Mouse (Mus musculus): ENCODE data around the gene Dscaml1. TPM values are rescaled to one million over a fixed set of nuclear protein-coding genes. Genes with fewer than 3 reads are reported as not detected.

Gene Dscaml1
- polyA plus RNA-seq, 1 experiment from 2014 or later: 0.23 TPM

- Histone ChIP-seq H3K9ac (no peak overlapping the region), H3K4me3 (no peak overlapping the region), H3K9me3 (no peaks in the 10 kb centered on the region), H3K36me3 (no peaks in the 10 kb centered on the region), H3K4me2 (no peak overlapping the region), H3K4me1 (0 out of 2 replicates have a peak, but pooled peaks cover 2% of the 10 kb centered on the region), H3K27ac (no peak overlapping the region), H3K27me3 (no peaks in the 10 kb centered on the region)
- no peak for ATAC-seq (ENCODE audit: insufficient number of reproducible peaks, low FRiP score, low TSS enrichment, low read depth)
- WGBS: 47% methylated on average over 8 of the region's 8 CpGs
Observed at GRCm38 (mm10) chr9:45524505-45524904, 98.1 kb downstream of the Dscaml1 start.

- H3K4me3 ChIP-seq: no peak overlapping the region
- no peaks in the 10 kb centered on the region for H3K4me1 ChIP-seq
- ATAC-seq (ENCODE audit: insufficient number of reproducible peaks, low FRiP score, low TSS enrichment, low read depth): no peak
- H3K36me3 ChIP-seq: no peaks in the 10 kb centered on the region
- H3K27ac ChIP-seq: no peak overlapping the region
- 0 out of 2 replicates have a peak, but pooled peaks cover 3% of the 10 kb centered on the region for H3K27me3 ChIP-seq
- H3K9me3 ChIP-seq: no peaks in the 10 kb centered on the region
- 78% methylated on average over 2 of the region's 2 CpGs for WGBS
- H3K4me2 ChIP-seq: no peak overlapping the region
- H3K9ac ChIP-seq: no peak overlapping the region
Observed at GRCm38 (mm10) chr9:45533253-45533652, 106.8 kb downstream of the Dscaml1 start.

GRCm38 (mm10) chr9:45534472-45534988 is 108.1 kb downstream of the Dscaml1 start:
- no peak overlapping the region for H3K9ac ChIP-seq
- H3K4me3 ChIP-seq: no peak overlapping the region
- 0 out of 2 replicates have a peak, but pooled peaks cover 3% of the 10 kb centered on the region for H3K27me3 ChIP-seq
- 70% methylated on average over 8 of the region's 8 CpGs for WGBS
- no peak overlapping the region for H3K27ac ChIP-seq
- no peaks in the 10 kb centered on the region for H3K36me3 ChIP-seq
- H3K4me1 ChIP-seq: no peaks in the 10 kb centered on the region
- ATAC-seq (ENCODE audit: insufficient number of reproducible peaks, low FRiP score, low TSS enrichment, low read depth): no peak
- no peak overlapping the region for H3K4me2 ChIP-seq
- no peaks in the 10 kb centered on the region for H3K9me3 ChIP-seq

GRCm38 (mm10) chr9:45537649-45538048 is 111.2 kb downstream of the Dscaml1 start:
- H3K36me3 ChIP-seq: no peaks in the 10 kb centered on the region
- no peaks in the 10 kb centered on the region for H3K9me3 ChIP-seq
- H3K9ac ChIP-seq: no peak overlapping the region
- H3K4me2 ChIP-seq: no peak overlapping the region
- H3K4me3 ChIP-seq: no peak overlapping the region
- 0 out of 2 replicates have a peak, but pooled peaks cover 2% of the 10 kb centered on the region for H3K4me1 ChIP-seq
- H3K27ac ChIP-seq: no peak overlapping the region
- H3K27me3 ChIP-seq: 0 out of 2 replicates have a peak, but pooled peaks cover 3% of the 10 kb centered on the region
- ATAC-seq (ENCODE audit: insufficient number of reproducible peaks, low FRiP score, low TSS enrichment, low read depth): no peak
- WGBS: 70% methylated on average over 7 of the region's 7 CpGs

- H3K4me1 ChIP-seq: 0 out of 2 replicates have a peak, but pooled peaks cover 2% of the 10 kb centered on the region
- H3K9me3 ChIP-seq: no peaks in the 10 kb centered on the region
- no peak overlapping the region for H3K4me3 ChIP-seq
- H3K4me2 ChIP-seq: no peak overlapping the region
- no peak overlapping the region for H3K27ac ChIP-seq
- no peak overlapping the region for H3K9ac ChIP-seq
- ATAC-seq (ENCODE audit: insufficient number of reproducible peaks, low FRiP score, low TSS enrichment, low read depth): no peak
- H3K36me3 ChIP-seq: no peaks in the 10 kb centered on the region
- WGBS: 83% methylated on average over 14 of the region's 14 CpGs
- H3K27me3 ChIP-seq: 0 out of 2 replicates have a peak, but pooled peaks cover 3% of the 10 kb centered on the region
Observed at GRCm38 (mm10) chr9:45539265-45540044, 113.0 kb downstream of the Dscaml1 start.

- no peak for ATAC-seq (ENCODE audit: insufficient number of reproducible peaks, low FRiP score, low TSS enrichment, low read depth)
- WGBS: 46% methylated on average over 13 of the region's 13 CpGs
Observed at GRCm38 (mm10) chr9:45546024-45546638, 119.7 kb downstream of the Dscaml1 start.

GRCm38 (mm10) chr9:45546902-45547578 is 120.6 kb downstream of the Dscaml1 start:
- no peak for ATAC-seq (ENCODE audit: insufficient number of reproducible peaks, low FRiP score, low TSS enrichment, low read depth)
- H3K36me3 ChIP-seq: no peaks in the 10 kb centered on the region
- no peak overlapping the region for H3K27ac ChIP-seq
- no peak overlapping the region for H3K9ac ChIP-seq
- 75% methylated on average over 7 of the region's 7 CpGs for WGBS
- H3K4me2 ChIP-seq: no peak overlapping the region
- no peaks in the 10 kb centered on the region for H3K27me3 ChIP-seq
- H3K9me3 ChIP-seq: no peaks in the 10 kb centered on the region
- H3K4me3 ChIP-seq: no peak overlapping the region
- H3K4me1 ChIP-seq: 0 out of 2 replicates have a peak, but pooled peaks cover 2% of the 10 kb centered on the region

More at GRCm38 (mm10) chr9:45546024-45546638, 119.7 kb downstream of the Dscaml1 start:
- Histone ChIP-seq H3K27me3 (no peaks in the 10 kb centered on the region), H3K4me3 (no peak overlapping the region), H3K27ac (no peak overlapping the region), H3K9ac (no peak overlapping the region), H3K4me1 (0 out of 2 replicates have a peak, but pooled peaks cover 2% of the 10 kb centered on the region), H3K36me3 (no peaks in the 10 kb centered on the region), H3K9me3 (no peaks in the 10 kb centered on the region), H3K4me2 (no peak overlapping the region)

- Histone ChIP-seq H3K4me3 (no peak overlapping the region), H3K9ac (no peak overlapping the region), H3K4me2 (no peak overlapping the region), H3K9me3 (no peaks in the 10 kb centered on the region), H3K4me1 (peaks cover 4% of the 10 kb centered on the region), H3K27ac (no peak overlapping the region), H3K36me3 (no peaks in the 10 kb centered on the region), H3K27me3 (no peaks in the 10 kb centered on the region)
- 47% methylated on average over 5 of the region's 5 CpGs for WGBS
- ATAC-seq (ENCODE audit: insufficient number of reproducible peaks, low FRiP score, low TSS enrichment, low read depth): no peak
Observed at GRCm38 (mm10) chr9:45549796-45550195, 123.4 kb downstream of the Dscaml1 start.

- no peak overlapping the region for H3K4me3 ChIP-seq
- no peak overlapping the region for H3K9ac ChIP-seq
- 38% methylated on average over 6 of the region's 6 CpGs for WGBS
- H3K27me3 ChIP-seq: no peaks in the 10 kb centered on the region
- ATAC-seq (ENCODE audit: insufficient number of reproducible peaks, low FRiP score, low TSS enrichment, low read depth): no peak
- H3K27ac ChIP-seq: no peak overlapping the region
- no peaks in the 10 kb centered on the region for H3K36me3 ChIP-seq
- H3K4me2 ChIP-seq: no peak overlapping the region
- H3K9me3 ChIP-seq: no peaks in the 10 kb centered on the region
- peaks cover 8% of the 10 kb centered on the region for H3K4me1 ChIP-seq
Observed at GRCm38 (mm10) chr9:45550210-45550609, 123.8 kb downstream of the Dscaml1 start.

- no peaks in the 10 kb centered on the region for H3K27me3 ChIP-seq
- no peaks in the 10 kb centered on the region for H3K9me3 ChIP-seq
- H3K4me1 ChIP-seq: peaks cover 12% of the 10 kb centered on the region
- WGBS: 60% methylated on average over 4 of the region's 4 CpGs
- no peak overlapping the region for H3K4me3 ChIP-seq
- no peak overlapping the region for H3K9ac ChIP-seq
- H3K36me3 ChIP-seq: no peaks in the 10 kb centered on the region
- H3K27ac ChIP-seq: no peak overlapping the region
- ATAC-seq (ENCODE audit: insufficient number of reproducible peaks, low FRiP score, low TSS enrichment, low read depth): no peak
- no peak overlapping the region for H3K4me2 ChIP-seq
Observed at GRCm38 (mm10) chr9:45550662-45551061, 124.2 kb downstream of the Dscaml1 start.

GRCm38 (mm10) chr9:45555036-45555826 is 128.8 kb downstream of the Dscaml1 start:
- no peak overlapping the region for H3K4me2 ChIP-seq

More at GRCm38 (mm10) chr9:45555036-45555826, 128.8 kb downstream of the Dscaml1 start:
- no peak overlapping the region for H3K4me3 ChIP-seq
- no peaks in the 10 kb centered on the region for H3K36me3 ChIP-seq
- no peak overlapping the region for H3K9ac ChIP-seq
- H3K4me1 ChIP-seq: peaks cover 10% of the 10 kb centered on the region
- no peaks in the 10 kb centered on the region for H3K27me3 ChIP-seq
- H3K9me3 ChIP-seq: no peaks in the 10 kb centered on the region
- 16% methylated on average over 17 of the region's 17 CpGs for WGBS
- no peak overlapping the region for H3K27ac ChIP-seq
- no peak for ATAC-seq (ENCODE audit: insufficient number of reproducible peaks, low FRiP score, low TSS enrichment, low read depth)
